Mouse (Mus musculus) urinary bladder, adult 18-20 months (tissue): ENCODE measurements around the gene Mid1.
"Not testable (repeated sequence)": the region's sequence is repeated elsewhere in the genome, so short reads cannot be mapped to it uniquely, and the experiment has no call there.

ENCODE experiments used
- DNase-seq, 2 experiments: peaks; one replicate each; pipeline ENCODE4 v3.0.0; 2022; ENCODE audit warnings: low spot score in 2 of 2, mixed read lengths in 2 of 2

Gene Mid1

DNA sequence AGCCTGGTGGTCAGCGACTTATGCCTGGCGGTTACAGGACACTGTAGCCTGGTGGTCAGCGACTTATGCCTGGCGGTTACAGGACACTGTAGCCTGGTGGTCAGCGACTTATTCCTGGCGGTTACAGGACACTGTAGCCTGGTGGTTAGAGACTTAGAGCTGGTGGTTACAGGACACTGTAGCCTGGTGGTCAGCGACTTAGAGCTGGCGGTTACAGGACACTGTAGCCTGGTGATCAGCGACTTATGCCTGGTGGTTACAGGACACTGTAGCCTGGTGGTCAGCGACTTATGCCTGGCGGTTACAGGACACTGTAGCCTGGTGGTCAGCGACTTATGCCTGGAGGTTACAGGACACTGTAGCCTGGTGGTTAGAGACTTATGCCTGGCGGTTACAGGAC lies 329.0 kb downstream of the Mid1 start:
- not testable (repeated sequence) for DNase-seq

GRCm38 (mm10) chrX:170015883-170016282 lies 330.9 kb downstream of the Mid1 start:
- DNase-seq: not testable (repeated sequence)

- peak in 1 of 2 experiments; percentile 77 for DNase-seq
Observed at GRCm38 (mm10) chrX:170017333-170018245, 332.6 kb downstream of the Mid1 start.

GRCm38 (mm10) chrX:170018571-170019218 lies 333.7 kb downstream of the Mid1 start:
- peak in 1 of 2 experiments; percentile 79 for DNase-seq

GRCm38 (mm10) chrX:170019219-170019953 lies 334.4 kb downstream of the Mid1 start:
- peak in 1 of 2 experiments; percentile 80 for DNase-seq

DNA sequence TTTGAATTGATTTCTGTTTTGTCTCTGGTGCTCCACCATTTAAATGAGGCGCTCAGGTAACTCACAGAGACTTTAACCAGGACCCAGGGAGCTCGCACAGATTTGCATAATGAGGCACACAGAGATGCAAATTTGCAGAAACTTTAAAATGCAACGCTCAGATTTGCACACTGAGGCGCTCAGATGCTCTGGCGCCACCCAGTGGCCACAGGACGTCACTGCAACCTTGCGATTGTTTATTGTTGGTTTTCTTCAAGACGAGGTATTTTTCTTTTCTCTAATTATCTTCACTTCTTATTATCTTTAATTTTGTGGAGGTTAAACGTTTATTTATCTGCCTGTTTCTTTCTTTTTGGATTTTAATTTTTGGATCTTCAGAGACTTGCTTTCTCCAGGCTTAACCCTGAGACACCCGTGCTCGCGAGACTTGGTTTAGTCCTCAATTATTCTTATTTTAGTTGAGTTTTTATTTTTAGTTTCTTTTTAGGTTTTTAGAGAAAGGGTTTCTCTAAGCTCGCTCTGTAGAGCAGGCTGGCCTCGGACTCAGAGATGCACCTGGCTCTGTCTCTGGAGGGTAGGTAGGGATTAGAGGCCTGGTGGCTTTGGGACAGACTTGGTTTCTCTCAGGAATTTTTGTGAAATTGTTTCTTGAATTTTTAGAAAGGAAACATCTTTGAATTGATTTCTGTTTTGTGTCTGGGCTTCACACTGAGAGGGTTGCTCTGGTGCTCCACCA lies 335.1 kb downstream of the Mid1 start:
- peak; percentile 97 to 99 for DNase-seq

DNA sequence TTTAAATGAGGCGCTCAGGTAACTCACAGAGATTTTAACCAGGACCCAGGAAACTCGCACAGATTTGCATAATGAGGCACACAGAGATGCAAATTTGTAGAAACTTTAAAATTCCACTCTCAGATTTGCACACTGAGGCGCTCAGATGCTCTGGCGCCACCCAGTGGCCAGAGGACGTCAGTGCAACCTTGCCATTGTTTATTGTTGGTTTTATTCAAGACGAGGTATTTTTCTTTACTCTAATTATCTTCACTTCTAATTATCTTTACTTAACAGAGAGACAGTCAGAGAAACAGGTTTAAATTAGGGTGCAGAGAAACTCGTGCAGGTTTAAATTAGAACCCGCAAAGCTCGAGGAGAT lies 335.7 kb downstream of the Mid1 start:
- DNase-seq: peak in 1 of 2 experiments; percentile 84

DNA sequence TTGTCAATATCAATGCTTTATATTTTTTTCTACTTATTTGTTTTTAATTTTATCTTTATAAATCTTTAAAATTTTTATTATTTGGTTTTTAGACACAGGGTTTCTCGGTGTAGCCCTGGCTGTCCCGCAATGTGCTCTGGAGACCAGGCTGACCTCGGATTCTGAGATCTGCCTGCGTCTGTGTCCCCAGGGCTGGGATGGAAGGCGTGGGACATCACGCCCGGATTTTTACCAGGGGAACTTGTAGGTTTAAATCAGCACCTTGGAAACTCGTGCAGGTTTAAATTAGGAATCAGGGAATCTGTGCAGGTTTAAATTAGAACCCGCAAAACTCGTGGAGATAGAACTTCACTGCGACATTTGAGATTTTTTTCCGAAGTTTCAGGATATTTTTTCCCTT lies 336.2 kb downstream of the Mid1 start:
- peak in 1 of 2 experiments; percentile 55 for DNase-seq

GRCm38 (mm10) chrX:170021750-170022461 lies 336.9 kb downstream of the Mid1 start:
- peak in 1 of 2 experiments; percentile 65 for DNase-seq
